Mouse (Mus musculus) embryonic facial prominence, embryonic 11.5 days (tissue): ENCODE measurements around the gene Zfp207. TPM values are rescaled to one million over a fixed set of nuclear protein-coding genes. Genes with fewer than 3 reads are reported as not detected.
"Not testable (repeated sequence)": the region's sequence is repeated elsewhere in the genome, so short reads cannot be mapped to it uniquely, and the experiment has no call there.

Experiments used
- ATAC-seq: fragments of 200-750 bp; cut with Nextera tagmentation; replicated peaks from 2 replicates; pipeline ENCODE4 v1.8.0; 2017; ENCODE audit warnings: low read depth; ENCODE audit not compliant: insufficient number of reproducible peaks, low FRiP score, low TSS enrichment
- DNase-seq: peaks from one replicate; pipeline ENCODE4 v3.0.0-alpha.2; 2015; ENCODE audit warnings: low spot score
- H3K27ac ChIP-seq: fragments of 300-500 bp; sonication (generic); replicated peaks from 2 replicates; pipeline ENCODE4 v1.5.1; 2014; ENCODE audit warnings: mild to moderate bottlenecking, low read depth, low read length, control low read depth
- H3K27me3 ChIP-seq: fragments of 300-500 bp; sonication (generic); 2 replicates; pipeline ENCODE4 v1.6.1; 2014; ENCODE audit warnings: mild to moderate bottlenecking, low read length, moderate library complexity, mixed read lengths; ENCODE audit not compliant: control insufficient read depth, insufficient read depth
- H3K36me3 ChIP-seq: fragments of 300-500 bp; sonication (generic); replicated peaks from 2 replicates; pipeline ENCODE4 v1.6.1; 2014; ENCODE audit warnings: low read depth, mild to moderate bottlenecking, low read length, moderate library complexity, mixed read lengths; ENCODE audit not compliant: control insufficient read depth, insufficient read depth
- H3K4me1 ChIP-seq: fragments of 300-500 bp; sonication (generic); 2 replicates; pipeline ENCODE4 v1.6.1; 2014; ENCODE audit warnings: low read length, mixed read lengths; ENCODE audit not compliant: control insufficient read depth, insufficient read depth
- H3K4me2 ChIP-seq: fragments of 300-500 bp; sonication (generic); 2 replicates; pipeline ENCODE4 v1.6.1; 2014; ENCODE audit warnings: low read depth, mild to moderate bottlenecking, control low read depth, low read length, moderate library complexity
- H3K4me3 ChIP-seq: fragments of 300-500 bp; sonication (generic); 2 replicates; pipeline ENCODE4 v1.5.1; 2014; ENCODE audit warnings: low read depth, low read length, control low read depth
- H3K9ac ChIP-seq: fragments of 300-500 bp; sonication (generic); replicated peaks from 2 replicates; pipeline ENCODE4 v1.6.1; 2014; ENCODE audit warnings: mild to moderate bottlenecking, control low read depth, low read length
- H3K9me3 ChIP-seq: fragments of 300-500 bp; sonication (generic); replicated peaks from 2 replicates; pipeline ENCODE4 v1.6.1; 2016; ENCODE audit warnings: mild to moderate bottlenecking, low read length, inconsistent platforms, mixed read lengths; ENCODE audit not compliant: control insufficient read depth
- WGBS: fragments of 180-500 bp; shearing (Covaris S2); extraction: QIAGEN DNeasy Blood & Tissue Kit; methylation state at CpG from one replicate; pipeline ENCODE4 v1.1.7; 2014; 5-methylcytosine and 5-hydroxymethylcytosine counted together
- polyA plus RNA-seq: library from polyadenylated mRNA; unstranded; fragments of >200 nt; fragmentation: Nextera tagmentation; extraction: Ambion mirVana; gene quantifications from 2 replicates; pipeline ENCODE4 v1.2.1, GENCODE M21; 2014

Zfp207 gene
- polyA plus RNA-seq, 1 experiment from 2014 or later = 383 TPM

DNA sequence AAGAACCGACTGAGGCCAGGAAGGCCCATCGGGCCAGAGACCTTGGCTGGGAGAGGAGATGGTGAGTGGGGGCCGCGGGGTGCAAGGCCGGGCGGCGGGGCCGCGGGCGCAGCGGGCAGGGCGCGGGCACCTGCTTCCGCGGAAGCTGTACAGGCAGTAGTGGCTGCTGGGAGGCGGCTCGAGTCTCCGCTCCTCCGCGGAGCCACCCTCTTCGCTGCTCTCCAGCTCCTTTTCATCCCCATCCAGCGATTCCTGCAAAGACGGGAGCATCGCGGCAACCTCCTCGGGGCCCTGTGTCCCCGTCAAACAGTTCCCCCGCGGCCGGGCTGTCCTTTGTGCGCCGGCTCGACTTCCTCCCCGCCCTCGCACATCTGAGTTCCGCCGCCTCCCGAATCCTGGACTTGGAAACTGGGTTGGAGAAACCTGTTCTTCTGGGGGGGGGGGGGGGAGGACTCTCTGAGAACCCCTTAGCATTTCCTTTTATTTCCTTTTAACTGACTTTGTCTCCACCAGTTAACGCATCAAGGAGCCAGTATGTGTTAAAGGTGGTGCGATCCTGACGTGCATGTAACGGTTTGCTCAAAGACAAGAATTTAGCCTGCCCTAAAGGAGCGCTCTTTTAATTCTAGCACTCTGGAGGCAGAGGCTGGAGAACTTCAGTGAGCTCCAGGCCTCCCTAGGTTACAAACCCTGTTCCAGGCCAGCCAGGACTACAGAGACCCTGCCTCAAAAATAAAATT, 5.2 kb upstream of the Zfp207 start, which contains the start of gene 5730455P16Rik:
5730455P16Rik (minus strand) TSS at position 323 of the 740 bp plus-strand sequence.
- WGBS = 2% methylated on average over 34 of the region's 43 CpGs
- Histone ChIP-seq H3K9ac (peak within 1 kb of the TSS; percentile 97), H3K4me3 (peak within 1 kb of the TSS; percentile 83), H3K4me1 (no peaks in the 10 kb centered on the region), H3K27me3 (no peaks in the 10 kb centered on the region), H3K9me3 (no peaks in the 10 kb centered on the region), H3K27ac (peak within 1 kb of the TSS; percentile 72), H3K4me2 (peak within 1 kb of the TSS; percentile 80), H3K36me3 (0 out of 2 replicates have a peak, but pooled peaks cover 2% of the 10 kb centered on the region)
- DNase-seq = peak; percentile 88
- peak; percentile 75 for ATAC-seq

DNA sequence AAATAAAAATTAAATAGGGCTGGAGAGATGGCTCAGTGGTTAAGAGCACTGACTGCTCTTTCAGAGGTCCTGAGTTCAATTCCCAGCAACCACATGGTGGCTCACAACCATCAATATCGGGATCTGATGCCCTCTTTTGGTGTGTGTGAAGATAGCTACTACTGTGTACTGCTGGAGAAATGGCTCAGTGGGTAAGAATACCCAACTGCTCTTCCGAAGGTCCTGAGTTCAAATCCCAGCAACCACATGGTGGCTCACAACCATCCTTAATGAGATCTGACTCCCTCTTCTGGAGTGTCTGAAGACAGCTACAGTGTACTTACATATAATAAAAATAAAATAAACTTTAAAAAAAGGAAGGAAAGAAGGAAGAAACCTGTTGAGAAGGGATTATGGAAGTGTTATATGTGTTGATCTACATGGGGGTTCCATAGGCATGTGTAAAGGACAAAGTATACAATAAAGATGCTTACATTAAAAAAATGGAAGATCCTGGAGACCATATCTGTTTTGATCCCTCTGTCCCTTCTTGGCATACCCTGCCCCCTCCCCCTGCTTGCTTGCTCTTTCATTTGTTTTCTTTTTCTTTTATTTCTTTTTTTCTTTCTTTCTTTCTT, 4.5 kb upstream of the Zfp207 start:
- Histone ChIP-seq H3K9ac (peak overlapping the region; percentile 97), H3K4me2 (peak overlapping the region; percentile 80)
- not testable (repeated sequence) for H3K27me3 ChIP-seq, DNase-seq, H3K4me1 ChIP-seq, H3K36me3 ChIP-seq, ATAC-seq, H3K27ac ChIP-seq, H3K9me3 ChIP-seq, H3K4me3 ChIP-seq
- WGBS = 69% methylated on average over 2 of the region's 2 CpGs

DNA sequence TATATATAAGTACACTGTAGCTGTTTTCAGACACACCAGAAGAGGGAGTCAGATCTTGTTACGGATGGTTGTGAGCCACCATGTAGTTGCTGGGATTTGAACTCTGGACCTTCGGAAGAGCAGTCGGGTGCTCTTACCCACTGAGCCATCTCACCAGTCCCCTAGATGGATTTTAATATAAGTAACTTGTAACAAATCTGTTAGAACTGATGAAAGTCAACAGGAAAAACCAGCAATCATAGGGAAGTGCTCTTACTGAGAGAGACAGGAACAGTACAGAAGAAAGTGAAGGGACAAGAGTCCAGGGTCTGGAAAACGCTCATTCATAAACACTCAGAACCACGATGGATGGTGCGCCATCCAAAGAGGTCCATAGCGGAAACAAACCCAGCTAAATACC, 3.9 kb upstream of the Zfp207 start:
- not testable (repeated sequence) for ATAC-seq, H3K9me3 ChIP-seq

DNA sequence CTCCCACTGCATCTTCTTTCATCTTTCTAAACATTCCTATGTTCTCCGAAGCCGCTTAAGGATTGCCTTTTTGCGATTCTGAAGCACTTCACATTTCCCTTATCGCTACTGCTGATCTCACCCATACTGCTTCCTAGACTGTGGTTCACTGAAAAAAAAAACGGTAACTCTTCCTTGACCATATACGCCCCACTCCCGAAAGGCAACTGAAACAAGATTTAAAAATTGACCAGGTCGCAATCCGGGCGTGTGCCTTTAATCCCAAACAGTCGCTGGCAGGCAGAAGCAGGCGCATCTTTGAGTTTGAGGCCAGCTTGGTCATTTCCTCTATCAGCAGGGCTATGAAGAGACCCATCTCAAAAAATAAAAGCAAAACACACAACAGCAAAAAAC, 457 bp upstream of the Zfp207 start:
- WGBS = 7% methylated on average over 12 of the region's 12 CpGs
- ATAC-seq (no peak), DNase-seq (peak; percentile 31)
- Histone ChIP-seq H3K27me3 (no peaks in the 10 kb centered on the region), H3K9ac (peak overlapping the region; percentile 53), H3K36me3 (no peaks in the 10 kb centered on the region; the same call in 1 of the 2 replicates), H3K4me3 (peak overlapping the region; percentile 82), H3K9me3 (no peaks in the 10 kb centered on the region), H3K4me1 (0 out of 2 replicates have a peak, but pooled peaks cover 3% of the 10 kb centered on the region), H3K4me2 (peak overlapping the region; percentile 46), H3K27ac (no peak overlapping the region; the same call in 1 of the 2 replicates)

More for the DNA sequence above, 3.9 kb upstream of the Zfp207 start:
- not testable (repeated sequence) for H3K4me2 ChIP-seq, H3K27me3 ChIP-seq, H3K9ac ChIP-seq, H3K4me1 ChIP-seq, H3K36me3 ChIP-seq, H3K4me3 ChIP-seq, DNase-seq, H3K27ac ChIP-seq
- 89% methylated on average over 7 of the region's 7 CpGs for WGBS

DNA sequence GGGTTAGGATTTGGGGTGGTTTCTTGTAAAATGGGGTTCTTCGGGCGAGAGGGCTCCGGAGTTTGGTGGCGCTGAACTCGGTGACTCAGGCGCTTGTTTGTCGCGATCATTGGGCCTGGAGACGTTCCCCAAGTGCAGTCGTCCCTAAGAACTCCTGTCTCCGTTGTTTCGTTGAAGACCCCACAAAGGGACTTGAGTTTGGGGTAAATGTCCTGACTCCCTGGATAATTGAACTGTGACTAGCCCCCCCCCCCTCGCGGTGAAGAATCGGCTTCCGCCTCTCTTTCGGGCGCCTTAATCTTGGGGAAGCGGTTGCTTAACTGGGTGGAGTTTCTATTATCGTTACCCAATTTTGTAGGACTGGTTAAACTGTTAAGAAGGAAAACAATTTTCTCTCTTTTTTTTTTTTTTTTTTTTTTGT, 557 bp downstream of the Zfp207 start:
- Histone ChIP-seq H3K4me1 (0 out of 2 replicates have a peak, but pooled peaks cover 3% of the 10 kb centered on the region), H3K36me3 (peaks cover under 1% of the 10 kb centered on the region; the same call in 1 of the 2 replicates), H3K4me2 (no peak overlapping the region), H3K9me3 (no peaks in the 10 kb centered on the region), H3K27me3 (no peaks in the 10 kb centered on the region), H3K4me3 (peak overlapping the region; percentile 82), H3K9ac (peak overlapping the region; percentile 93), H3K27ac (peak overlapping the region; percentile 31; the same call in 1 of the 2 replicates)
- ATAC-seq (peak; percentile 6; the same call in 1 of the 2 replicates), DNase-seq (peak; percentile 47)
- under 1% methylated on average over 20 of the region's 20 CpGs for WGBS

DNA sequence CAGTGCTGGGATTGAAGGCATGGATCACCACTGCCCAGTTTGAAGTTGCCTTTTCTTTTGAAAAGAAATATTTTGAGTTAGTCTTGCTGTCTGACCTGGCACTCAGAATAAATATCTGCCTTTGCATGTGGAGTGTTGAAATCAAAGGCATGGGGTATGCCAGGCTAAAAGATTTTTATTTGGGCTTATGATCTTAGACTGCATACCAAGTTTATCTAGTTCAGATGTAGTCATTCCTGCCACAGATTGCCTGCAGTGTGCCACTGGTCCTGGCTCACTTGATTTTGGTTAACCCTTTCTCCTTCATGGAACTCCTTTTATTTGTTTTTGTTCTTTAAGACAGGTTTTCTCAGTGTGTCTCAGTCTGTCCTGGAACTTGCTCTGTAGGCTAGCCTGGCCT, 1.4 kb downstream of the Zfp207 start:
- H3K27ac ChIP-seq = no peak overlapping the region
- peak overlapping the region; percentile 69 for H3K9ac ChIP-seq
- H3K4me3 ChIP-seq = peak overlapping the region; percentile 82
- H3K27me3 ChIP-seq = no peaks in the 10 kb centered on the region
- no peak for DNase-seq
- H3K4me2 ChIP-seq = peak overlapping the region; percentile 56
- peaks cover 6% of the 10 kb centered on the region for H3K36me3 ChIP-seq
- 0 out of 2 replicates have a peak, but pooled peaks cover 3% of the 10 kb centered on the region for H3K4me1 ChIP-seq
- no peaks in the 10 kb centered on the region for H3K9me3 ChIP-seq
- no peak for ATAC-seq

DNA sequence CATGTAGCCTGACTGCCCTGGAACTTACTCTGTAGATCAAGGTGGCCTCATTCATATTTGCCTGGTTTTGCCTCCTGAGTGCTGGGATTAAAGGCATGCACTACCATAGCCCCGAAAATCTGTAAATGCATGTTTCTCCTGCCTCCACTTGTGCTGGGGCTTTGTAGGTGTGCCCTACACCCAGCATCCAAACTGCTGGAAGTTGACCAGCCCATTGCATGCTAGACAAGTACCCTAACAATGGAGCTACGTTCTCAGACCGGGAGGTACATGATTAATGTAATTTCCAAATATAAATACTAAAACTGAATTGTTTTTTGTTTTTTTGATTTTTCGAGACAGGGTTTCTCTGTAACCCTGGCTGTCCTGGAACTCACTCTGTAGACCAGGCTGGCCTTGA, 2.0 kb downstream of the Zfp207 start:
- ATAC-seq = no peak
- peaks cover 6% of the 10 kb centered on the region for H3K36me3 ChIP-seq
- 0 out of 2 replicates have a peak, but pooled peaks cover 3% of the 10 kb centered on the region for H3K4me1 ChIP-seq
- H3K9me3 ChIP-seq = no peaks in the 10 kb centered on the region
- no peaks in the 10 kb centered on the region for H3K27me3 ChIP-seq
- peak overlapping the region; percentile 69 for H3K9ac ChIP-seq
- H3K27ac ChIP-seq = no peak overlapping the region
- 68% methylated on average over 4 of the region's 4 CpGs for WGBS
- peak overlapping the region; percentile 82 for H3K4me3 ChIP-seq
- DNase-seq = no peak
- peak overlapping the region; percentile 56 for H3K4me2 ChIP-seq

DNA sequence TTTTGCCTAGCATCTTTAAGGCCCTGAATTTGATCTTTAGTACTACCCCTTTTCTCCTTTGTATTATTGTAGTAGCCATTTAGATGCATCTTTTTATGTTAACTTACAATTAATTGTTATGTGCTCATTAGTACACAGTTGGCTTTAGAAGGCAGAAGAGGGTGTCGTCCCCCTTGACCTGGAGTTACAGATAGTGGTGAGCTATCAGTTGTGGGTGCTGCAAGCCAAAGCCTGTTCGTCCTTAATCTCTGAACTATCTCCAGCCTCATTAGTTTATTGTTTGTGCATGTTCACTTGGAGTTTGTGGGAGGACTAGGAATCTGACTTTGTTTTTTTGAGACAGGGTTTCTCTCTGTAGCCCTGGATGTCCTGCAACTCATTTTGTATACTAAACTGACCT, 3.7 kb downstream of the Zfp207 start:
- Histone ChIP-seq H3K9me3 (no peaks in the 10 kb centered on the region), H3K4me1 (0 out of 2 replicates have a peak, but pooled peaks cover 3% of the 10 kb centered on the region), H3K9ac (no peak overlapping the region), H3K27me3 (no peaks in the 10 kb centered on the region), H3K4me3 (no peak overlapping the region), H3K4me2 (no peak overlapping the region), H3K36me3 (peaks cover 12% of the 10 kb centered on the region), H3K27ac (no peak overlapping the region)
- 82% methylated on average over 2 of the region's 2 CpGs for WGBS
- no peak for ATAC-seq
- DNase-seq = no peak
